Mouse (Mus musculus): ENCODE results near the gene Ctdspl. TPM values are rescaled to one million over a fixed set of nuclear protein-coding genes. Genes with fewer than 3 reads are reported as not detected.
A peak's percentile ranks its signal among the peaks of the same experiment; 100 is the strongest.

Gene Ctdspl
- total RNA-seq, 2 experiments from 2014 or later: 8.1 to 19.4 TPM

- ATAC-seq (replicated peaks; ENCODE audit: poor library complexity): no peak
Measured at GRCm38 (mm10) chr9:118984650-118985432, 58.6 kb downstream of the Ctdspl start.

- no peak for ATAC-seq (replicated peaks; ENCODE audit: poor library complexity)
Measured at GRCm38 (mm10) chr9:118986286-118986685, 60.0 kb downstream of the Ctdspl start.

DNA sequence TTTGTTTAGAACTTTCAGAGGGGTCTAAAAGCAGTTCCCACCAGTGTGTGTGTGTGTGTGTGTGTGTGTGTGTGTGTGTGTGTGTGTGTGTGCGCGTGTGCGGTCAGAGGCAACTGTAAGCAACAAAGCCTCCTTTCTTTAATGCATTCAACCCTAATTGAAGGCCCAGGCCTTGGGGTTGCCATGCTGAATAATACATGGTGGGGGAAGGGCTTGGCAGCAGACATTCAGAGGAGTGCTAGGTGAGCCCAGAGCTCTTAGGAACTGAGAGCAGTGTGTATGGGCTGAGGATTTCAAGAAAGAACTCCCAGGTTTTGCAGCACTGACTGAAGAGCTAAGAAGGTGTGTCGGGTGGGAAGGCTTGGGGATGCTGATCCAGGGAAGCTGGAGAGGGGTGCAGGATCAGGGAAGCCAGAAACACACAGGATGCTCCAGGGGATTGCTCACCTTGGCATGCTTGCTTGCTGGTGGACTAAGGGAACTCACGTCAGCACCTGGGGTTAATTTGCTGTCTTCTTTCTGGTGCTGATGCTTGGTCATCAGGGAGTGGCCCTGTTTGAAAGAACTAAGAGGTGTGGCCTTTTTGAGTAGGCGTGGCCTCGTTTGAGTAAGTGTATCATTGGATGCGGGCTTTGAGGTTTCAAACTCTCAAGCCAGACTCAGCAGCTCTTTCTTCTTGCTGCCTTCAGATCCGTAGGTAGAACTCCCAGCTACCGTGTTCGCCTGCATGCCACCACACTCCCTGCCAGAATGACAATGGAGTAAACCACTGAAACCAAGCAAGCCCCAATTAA lies 62.7 kb downstream of the Ctdspl start:
- no peak for ATAC-seq (replicated peaks; ENCODE audit: poor library complexity)

DNA sequence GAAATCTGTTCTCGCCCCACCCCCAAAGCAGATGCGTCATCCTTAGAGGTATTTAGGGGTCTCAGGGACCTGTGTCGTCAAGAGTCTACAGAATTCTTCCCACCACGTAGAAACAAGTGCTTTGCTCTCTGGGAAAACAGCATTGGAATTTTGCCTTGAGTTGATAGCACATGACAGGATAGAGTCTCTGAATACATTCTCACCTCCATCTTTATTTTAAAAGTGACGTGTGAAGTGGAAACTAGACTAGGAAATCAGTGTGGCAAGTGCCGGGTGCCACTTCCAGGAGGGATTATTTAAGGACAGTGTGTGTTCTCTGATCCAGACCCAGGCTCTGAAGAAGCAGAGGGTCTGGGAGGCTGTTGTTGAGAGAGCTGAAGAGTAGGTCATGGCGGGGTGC lies 64.2 kb downstream of the Ctdspl start:
- no peak for ATAC-seq (replicated peaks; ENCODE audit: poor library complexity)

GRCm38 (mm10) chr9:118991750-118992585 lies 65.7 kb downstream of the Ctdspl start:
- peak; percentile 81 for ATAC-seq (replicated peaks; ENCODE audit: poor library complexity)

DNA sequence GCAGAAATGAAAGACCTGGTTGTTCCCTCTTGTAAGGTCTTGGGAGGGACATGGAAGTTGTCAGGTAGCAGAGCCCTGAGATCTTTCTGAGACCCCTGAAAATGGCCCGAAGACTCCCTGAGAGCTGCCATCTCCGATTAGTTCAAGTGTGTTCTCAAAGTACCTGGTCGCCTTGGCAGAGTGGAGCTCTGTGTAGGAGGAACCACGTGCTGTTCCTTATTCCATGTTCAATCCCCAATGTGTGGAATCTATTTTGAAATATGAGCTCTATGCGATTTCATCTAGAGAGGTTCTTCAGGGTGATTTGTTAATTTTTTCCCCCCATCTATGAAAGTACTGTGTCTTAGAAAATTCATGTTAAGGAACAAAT lies 66.3 kb downstream of the Ctdspl start:
- no peak for ATAC-seq (replicated peaks; ENCODE audit: poor library complexity)

DNA sequence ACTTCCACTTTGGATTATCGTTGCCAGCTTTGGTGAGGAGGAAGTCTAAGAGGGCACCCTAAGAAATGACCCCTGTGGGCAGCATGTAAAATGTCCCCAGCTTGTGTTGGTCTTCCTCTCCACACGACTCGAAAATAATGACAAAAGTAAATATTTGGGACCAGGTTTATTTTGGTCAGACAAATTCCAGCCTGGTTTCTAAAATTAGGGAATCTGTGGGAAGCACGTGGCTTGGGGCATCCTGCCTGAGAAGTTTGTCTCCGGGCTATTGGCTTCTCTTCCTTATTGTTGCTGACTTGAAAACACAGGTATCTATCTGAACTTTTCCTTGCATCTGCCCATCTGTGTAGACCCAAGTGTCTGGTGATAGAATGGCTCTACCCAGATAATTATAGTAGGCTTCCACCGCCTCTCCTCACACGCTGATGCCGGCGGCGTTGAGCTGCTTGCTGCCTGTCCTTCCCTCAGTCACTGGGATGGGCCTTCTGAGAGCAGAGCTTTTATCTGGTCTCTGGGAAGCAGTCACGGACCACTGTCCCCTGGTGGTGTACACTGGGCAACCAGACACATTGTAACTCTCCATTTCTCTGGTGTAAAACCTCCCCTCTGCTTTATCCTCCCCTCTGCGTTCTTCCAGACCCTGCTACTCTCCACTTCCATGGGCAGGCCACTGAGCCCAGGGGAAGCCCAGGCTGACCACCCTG lies 68.4 kb downstream of the Ctdspl start:
- ATAC-seq (replicated peaks; ENCODE audit: poor library complexity): no peak

DNA sequence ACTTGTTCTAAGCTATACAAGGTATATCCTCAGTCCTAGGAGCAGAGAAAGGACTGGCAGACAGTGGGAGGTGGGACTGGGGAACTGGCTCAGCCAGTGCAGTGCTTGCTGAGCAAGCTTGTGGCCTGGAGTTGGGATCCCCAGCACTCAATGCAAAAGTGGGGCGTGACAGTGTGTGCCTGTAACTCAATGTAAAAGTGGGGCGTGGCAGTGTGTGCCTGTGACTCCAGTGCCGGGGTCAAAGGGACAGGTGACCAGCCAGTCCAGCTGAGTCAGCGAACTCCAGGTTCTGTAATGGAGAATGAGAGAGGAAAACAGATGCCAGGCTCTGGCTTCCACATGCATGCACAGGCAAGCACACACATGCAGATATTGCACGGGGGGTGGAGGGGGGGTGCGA lies 69.3 kb downstream of the Ctdspl start:
- ATAC-seq (replicated peaks; ENCODE audit: poor library complexity): no peak

DNA sequence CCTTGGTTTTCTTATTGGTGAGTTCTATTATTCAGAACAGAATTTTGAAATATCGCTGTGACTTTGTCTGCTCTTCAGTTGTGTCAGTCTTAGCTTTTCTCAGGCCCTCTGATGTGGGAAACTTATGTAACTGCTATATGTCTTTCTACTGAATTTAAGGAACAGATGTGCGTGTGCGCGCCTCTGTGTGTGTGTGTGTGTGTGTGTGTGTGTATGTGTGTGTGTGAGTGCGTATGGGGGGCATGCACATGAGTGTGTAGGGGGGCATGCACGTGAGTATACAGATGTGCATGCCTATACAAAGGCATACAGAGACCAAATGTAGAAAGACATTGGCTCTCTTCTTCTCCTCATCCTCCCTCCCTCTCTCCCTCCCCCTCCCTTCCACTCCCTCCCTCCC lies 71.0 kb downstream of the Ctdspl start:
- no peak for ATAC-seq (replicated peaks; ENCODE audit: poor library complexity)

GRCm38 (mm10) chr9:119000196-119000595 lies 73.9 kb downstream of the Ctdspl start:
- ATAC-seq (replicated peaks; ENCODE audit: poor library complexity): peak; percentile 71

DNA sequence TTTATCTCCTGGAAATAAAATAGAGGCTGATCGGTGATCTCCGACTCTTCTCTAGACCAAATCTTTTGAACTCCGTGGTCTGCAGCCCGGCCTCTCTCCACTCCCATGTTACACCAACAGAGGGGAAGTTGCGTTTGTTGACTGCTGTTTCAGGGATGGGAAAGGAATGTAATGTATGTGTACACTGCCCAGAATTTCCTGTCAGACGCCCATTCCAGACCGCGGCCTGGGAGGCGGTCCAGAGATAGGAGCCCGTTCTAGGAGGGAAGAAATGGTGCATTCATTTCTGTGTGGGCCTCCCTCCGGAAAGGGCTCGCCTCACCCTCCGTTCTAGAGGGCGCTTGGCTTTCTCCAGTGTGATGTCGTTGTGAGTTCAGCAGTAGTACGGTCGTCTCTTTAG lies 76.0 kb downstream of the Ctdspl start:
- ATAC-seq (replicated peaks; ENCODE audit: poor library complexity): peak; percentile 66

DNA sequence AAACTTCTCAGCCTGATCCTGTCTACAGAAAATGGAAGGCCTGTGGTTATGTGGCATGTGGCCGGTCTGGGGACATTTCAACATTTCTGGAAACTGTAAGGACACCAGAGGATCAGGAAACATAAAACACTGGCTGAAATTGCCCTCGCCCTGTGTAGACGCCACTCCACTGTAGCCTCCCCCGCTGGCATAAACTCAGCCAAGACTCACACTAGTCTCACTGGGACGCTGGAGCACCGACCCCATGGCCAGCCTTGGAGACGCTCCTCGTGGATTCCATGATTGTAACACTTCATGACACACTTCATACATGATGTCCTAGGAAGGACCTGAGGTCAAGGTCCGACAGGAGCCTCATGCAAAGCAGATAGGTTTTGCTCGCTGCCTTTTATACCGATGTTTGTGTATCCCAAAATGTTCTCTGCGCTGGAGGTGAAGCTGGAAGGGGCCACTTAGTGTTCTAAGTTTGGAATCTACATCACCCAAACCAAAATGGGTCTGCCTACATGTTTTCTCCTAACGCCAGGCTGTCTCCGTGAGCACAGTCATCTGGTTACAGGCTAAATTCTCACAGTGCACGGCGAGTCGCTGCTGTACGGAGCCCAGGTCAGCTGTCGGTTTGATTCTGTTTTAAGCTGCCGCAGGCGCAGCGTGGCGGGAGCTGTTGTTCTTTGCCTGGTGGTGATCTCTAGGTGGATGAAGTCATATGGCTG lies 77.9 kb downstream of the Ctdspl start:
- ATAC-seq (replicated peaks; ENCODE audit: poor library complexity): no peak

DNA sequence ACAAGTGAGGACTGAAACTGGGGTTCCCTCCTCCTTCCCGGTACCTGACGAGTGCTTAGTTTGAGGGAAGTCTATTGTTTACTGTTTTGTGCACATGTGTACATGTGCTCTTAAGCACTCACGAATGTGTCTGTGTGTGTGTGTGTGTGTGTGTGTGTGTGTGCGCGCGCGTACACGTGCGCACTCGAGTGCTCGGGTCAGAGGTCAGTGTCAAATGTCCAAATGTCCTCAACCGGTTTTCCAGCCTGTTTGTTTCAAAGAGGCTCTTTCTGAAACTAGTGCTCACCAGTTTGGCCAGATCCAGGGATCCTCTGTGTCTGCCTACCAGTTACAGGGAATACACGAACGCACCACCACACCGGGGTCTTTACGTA lies 78.4 kb downstream of the Ctdspl start:
- ATAC-seq (replicated peaks; ENCODE audit: poor library complexity): no peak

GRCm38 (mm10) chr9:119005303-119006029 lies 79.2 kb downstream of the Ctdspl start:
- ATAC-seq (replicated peaks; ENCODE audit: poor library complexity): no peak

- no peak for ATAC-seq (replicated peaks; ENCODE audit: poor library complexity)
Measured at GRCm38 (mm10) chr9:119007266-119007665, 81.0 kb downstream of the Ctdspl start.

DNA sequence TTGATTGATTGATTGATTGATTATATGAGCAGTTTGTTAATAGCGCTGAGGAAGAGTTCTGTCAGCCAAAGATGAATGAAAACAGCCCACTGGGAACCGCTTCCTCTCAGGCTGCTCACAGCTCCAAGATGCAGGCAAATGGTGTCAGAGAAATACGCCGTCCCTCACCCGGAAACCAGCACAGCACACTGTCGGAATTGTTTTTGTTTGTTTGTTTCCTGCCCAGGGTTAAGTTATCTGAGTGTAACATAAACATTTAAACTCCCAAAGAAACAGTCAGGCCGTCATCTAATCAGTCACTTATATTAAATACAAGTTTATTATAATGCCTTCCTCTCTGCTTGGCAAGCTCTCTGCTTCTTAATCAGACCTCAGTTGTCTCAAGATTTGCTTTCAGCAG lies 82.6 kb downstream of the Ctdspl start:
- ATAC-seq (replicated peaks; ENCODE audit: poor library complexity): no peak

DNA sequence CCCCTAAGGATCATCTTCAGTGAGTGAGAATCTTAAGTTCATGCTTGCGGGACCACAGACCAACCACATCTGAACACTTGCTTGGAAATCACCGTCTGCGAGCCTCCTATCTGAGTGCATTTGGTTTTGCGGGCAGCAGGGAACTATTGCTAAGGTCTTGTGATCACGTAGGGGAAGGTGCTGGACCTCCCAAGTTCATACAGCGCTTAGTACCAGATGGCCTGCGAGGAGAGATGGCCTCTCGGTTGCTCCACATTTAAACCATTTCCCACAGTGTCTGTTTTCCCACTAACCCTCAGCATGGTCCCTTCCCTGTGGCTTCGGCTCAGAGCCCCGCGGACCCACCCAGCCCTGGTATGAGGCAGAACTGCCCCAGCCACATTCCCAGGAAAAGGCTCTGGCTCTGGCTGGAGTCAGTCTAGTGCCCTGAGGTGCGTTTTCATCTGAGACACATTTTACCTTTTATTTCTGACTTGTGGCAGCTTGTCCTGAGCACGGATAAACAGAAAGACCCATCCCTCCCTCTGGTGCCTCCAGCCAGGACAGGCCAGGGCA lies 84.0 kb downstream of the Ctdspl start:
- ATAC-seq (replicated peaks; ENCODE audit: poor library complexity): no peak

DNA sequence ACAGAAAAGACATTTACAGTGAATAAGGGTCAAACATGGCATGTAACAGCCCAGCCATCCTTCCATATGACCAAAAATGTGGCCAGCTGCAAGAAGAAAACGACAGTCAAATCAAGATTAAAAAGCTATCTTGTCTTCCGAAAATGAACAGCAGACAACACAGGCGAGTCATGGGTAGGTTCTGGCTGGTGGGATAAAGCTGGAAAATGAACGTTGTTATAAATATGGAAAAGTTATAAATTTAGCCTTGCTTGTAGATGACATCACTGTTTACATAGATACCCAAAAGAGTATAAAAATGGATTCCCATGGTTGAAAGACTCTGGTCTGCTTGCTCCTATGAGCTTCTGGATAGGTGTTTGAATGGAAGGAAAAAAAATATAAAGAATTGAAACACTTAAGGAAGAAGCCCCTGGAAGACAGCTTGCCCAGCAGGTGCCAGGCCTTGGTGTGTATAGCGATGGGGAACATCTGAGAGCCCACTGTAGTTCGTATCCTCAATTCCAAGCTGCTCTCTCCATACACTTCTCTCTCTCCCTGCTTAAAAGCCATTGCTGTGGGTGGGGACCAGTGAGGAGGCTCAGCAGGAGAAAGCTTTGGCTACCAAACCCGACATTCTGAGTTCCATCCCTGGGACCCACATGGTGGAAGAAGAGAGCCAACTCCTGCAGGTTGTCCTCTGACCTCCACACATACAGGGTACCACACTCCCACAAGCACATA lies 90.7 kb downstream of the Ctdspl start:
- ATAC-seq (replicated peaks; ENCODE audit: poor library complexity): no peak

GRCm38 (mm10) chr9:119021731-119022130 lies 95.5 kb downstream of the Ctdspl start:
- ATAC-seq (replicated peaks; ENCODE audit: poor library complexity): no peak
